Mouse (Mus musculus): ENCODE results near the gene Esam.

DNA sequence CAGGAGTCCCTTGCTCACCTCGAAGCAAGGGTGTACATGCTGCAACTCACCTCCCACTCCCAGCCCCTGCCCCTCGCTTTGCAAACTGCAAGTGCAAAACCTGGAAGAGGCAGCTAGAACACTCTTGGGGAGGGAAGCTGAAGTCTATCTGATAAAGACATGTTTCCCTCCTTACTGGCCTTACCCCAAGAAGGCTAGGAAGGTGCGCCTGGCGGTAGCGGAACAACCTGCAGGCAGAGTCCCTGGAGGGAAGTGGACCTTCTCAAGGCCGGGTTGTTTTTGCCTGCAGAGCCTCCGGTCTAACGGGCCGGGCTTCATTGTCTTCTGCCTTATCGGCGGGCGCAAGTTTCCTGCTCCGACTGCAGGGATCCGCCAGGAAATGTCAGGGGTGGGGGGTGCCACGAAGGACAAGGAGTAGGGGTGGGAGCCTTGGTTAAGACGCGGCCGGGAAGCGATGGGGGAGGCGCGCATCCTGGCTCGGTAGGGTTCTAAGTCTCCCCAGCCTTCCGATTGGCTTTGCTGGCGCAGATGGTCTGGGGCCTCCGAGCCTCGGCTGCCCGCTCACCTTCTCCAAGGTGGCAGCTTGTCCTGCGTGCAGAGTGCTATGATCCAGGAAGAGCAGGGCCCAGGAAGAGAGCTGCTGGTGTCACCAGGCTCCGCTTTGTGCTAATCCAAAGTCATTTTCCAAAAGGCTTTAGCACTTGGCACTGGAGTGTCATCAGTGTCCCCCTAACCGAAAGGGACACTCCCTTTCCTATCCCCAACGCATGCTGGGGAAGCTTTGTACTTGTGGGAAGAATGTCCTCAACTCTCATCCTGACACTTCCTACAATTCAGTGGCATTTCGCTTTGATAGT lies 2.4 kb downstream of the Esam start:
- TF ChIP-seq CTCF (IDR thresholded peaks at IDR 0.05; ENCODE audit: insufficient read depth, low read depth, low read length): peak; percentile 6; the same call in 1 of the 2 replicates
- no peak for TF ChIP-seq POLR2A (IDR thresholded peaks at IDR 0.05; ENCODE audit: insufficient read depth, low read depth, low read length)
